Mouse (Mus musculus) pancreas, adult 10 weeks (tissue): ENCODE results near the gene Spaca3. TPM values are rescaled to one million over a fixed set of nuclear protein-coding genes. Genes with fewer than 3 reads are reported as not detected.

ENCODE experiments used
- polyA plus RNA-seq: library from polyadenylated mRNA; stranded (reverse); fragments of 350-450 nt; fragmentation: Illumina TruSeq; extraction: RNeasy Lipid Tissue Mini Kit (QIAGEN cat#74804); gene quantifications from one replicate; pipeline ENCODE4 v1.2.3, GENCODE M21; 2015; ENCODE audit warnings: low read depth, low replicate concordance; ENCODE audit not compliant: insufficient read depth

Spaca3 gene
- polyA plus RNA-seq: not detected

DNA sequence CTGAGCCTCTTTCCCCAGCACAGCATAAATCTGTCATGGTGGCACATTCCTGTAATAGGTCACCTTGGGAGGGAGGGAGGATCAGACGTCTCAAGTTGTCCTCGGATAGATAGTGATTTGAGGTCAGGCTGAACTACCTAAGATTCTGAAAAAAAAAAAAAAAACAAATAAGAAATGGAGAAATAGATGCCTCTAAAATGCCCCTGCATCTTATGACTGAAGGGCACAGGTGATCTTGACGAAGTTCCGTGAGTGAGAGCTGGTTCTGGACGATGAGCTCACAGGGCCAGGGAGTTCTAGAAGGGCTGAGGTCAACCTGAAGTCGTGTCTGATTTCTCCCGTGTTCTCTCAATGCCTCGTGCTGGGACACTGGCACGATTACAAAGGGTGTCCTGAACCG is at the start of gene Spaca3:
TSS of gene Spaca3 (plus strand) at position 301 of the 400 bp plus-strand sequence.

DNA sequence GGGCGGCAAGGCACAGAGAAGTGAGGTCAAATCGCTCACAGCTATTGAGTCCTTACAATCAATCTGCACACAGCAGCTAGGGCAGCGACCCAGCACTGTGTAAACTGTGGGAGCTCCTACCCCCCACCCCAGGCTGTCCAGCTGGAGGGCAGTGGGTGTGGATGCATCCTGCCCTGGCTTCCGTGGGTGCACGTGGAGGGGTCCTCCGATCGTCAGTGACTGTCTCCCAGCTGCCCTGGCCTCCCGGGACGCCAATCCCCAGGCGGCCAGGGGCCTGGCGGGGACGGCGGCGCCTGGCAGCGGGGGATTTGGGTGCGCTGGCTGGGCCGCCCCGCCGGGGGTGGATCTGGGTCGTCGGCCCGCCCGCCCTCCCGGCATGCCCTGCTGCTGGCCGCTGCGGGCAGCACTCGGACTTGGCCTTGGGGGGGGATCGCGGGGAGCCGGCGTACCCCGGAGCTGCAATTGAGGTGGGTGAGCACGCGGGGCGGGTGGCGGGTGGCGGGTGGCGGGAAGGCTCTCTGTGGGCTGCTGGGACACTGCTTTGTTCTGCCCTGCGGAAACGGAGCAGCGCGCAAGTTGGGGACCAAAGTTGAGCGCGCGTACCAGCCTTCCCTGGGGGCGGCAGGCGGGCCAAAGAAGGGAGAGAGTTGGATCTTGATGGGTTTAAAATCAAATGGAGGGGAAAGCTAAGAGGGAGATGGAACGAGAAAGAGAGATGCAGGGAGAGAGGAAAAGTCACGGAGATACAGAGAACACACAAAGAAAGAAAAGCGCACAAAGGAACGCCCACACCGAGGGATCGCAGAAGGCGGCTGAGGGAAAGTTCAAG is 48.0 kb upstream of the Spaca3 start, which contains the start of gene Tmem98:
TSS of gene Tmem98 (plus strand) at position 183 of the 829 bp plus-strand sequence.

Other genes starting within 250 kb of the Spaca3 start
- 5.4 TPM for gene Myo1d, start 78.3 kb upstream of the Spaca3 start, polyA plus RNA-seq
- 12.7 TPM for gene Tmem98, start 48.2 kb upstream of the Spaca3 start, polyA plus RNA-seq